Mouse (Mus musculus): ENCODE measurements around the gene Xrra1.

Gene Xrra1

DNA sequence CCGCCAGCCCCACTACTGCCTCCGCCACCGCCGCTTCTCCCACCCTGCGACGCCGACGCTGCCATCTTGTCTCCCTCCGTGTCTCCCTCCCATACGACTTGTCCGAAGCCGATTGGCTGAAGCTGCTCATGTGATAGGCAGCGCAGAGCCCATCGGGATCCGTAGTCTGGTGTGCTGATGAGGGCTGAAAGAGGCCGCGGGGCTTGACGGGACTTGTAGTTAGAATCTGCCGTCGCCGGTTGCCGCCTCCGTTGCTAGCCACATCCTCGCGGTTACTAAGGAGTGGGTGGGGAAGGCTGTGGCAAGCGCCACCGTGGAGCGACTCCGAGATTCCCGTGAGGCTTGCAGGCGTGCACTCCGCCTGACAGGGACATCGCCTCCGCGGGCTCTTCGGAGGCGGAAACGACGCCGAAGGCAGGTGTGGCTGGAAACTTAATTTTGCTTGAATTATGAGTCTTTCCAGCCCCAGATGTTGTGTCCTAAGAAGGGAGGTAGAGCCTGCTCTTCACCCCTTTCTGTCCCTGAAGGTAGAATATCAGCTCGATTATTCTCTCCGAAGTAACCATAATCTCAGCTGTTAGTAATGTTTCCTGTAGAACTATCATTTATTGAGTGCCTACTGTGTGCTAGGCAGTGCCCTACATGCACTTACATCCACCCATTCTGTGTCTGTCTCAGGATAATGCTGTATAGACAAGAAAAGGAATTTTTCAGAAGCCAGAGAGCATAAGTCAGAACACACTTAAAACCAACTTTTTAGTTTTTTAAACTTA lies at the start of gene Xrra1:
Xrra1 (plus strand) TSS at position 304 of the 773 bp plus-strand sequence.
- peak; percentile 97 for DNase-seq (ENCODE audit: low spot score in 2 of 2)

- no peak for DNase-seq (ENCODE audit: low spot score in 2 of 2)
Observed at GRCm38 (mm10) chr7:99810814-99811213, 48.1 kb upstream of the Xrra1 start.

DNA sequence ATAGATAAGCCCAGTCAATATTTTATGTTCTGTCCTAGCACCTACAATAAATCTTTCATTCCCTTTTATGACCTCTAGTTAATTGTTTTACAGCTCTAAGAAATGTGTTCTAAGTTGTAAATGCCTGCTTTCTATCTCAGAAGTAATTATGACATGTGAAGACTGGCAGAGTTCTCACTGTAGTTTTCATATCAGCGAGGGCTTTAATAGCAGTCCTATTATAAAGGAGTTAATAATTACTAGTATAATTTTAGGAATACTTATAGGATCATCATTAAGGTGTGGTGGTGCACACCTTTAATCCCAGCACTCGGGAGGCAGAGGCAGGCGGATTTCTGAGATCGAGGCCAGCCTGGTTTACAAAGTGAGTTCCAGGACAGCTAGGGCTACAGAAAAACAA lies 47.3 kb upstream of the Xrra1 start:
- no peak for DNase-seq (ENCODE audit: low spot score in 2 of 2)

DNA sequence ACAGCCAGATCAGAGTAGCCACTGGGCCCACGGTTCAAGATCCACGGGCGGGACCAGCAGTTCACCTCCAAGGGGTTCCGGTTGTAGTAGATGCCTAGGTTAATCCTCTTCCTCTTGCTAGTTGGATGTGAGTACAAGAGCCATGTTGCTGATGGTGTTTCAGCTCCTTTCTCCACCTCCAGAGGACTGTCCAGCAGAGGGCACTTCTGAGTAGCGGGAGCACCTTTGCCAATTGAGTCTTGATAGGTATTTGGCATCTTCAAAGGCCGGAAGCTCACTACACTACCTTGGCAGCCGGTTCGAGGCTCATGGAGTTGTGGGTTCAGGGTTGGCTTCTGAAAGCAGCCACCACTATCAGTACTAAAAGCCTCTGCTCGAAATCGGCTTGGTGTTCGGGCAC lies 45.5 kb upstream of the Xrra1 start:
- DNase-seq (ENCODE audit: low spot score in 2 of 2) = peak; percentile 20 to 47

DNA sequence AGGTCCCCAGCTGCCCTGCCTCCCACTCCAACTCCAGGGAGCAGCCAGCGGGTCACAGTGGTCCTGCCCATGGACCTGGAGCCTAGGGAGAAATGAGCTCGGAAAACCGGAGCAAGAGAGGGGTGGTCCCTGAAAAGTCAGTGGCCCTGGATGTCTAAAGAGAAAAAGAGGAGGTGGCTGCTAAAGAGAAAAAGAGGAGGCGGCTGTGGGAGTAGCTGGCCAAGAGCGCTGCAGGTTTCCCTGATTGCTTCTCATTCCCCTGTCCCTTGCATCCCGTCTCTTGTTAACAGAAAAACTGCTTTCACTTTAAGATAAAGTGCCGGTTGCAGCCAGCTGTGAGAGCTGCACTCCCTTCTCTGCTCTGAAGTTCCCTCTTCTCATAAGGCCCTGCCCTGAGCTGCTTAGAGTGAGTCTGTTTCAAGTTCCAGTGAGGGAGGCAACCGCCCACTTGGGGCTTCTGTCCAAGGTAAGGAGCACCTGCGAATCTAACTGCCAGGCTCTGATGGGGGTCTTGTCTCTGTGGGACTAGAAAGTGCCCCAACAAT lies 40.7 kb upstream of the Xrra1 start:
- peak; percentile 30 to 37 for DNase-seq (ENCODE audit: low spot score in 2 of 2)

DNA sequence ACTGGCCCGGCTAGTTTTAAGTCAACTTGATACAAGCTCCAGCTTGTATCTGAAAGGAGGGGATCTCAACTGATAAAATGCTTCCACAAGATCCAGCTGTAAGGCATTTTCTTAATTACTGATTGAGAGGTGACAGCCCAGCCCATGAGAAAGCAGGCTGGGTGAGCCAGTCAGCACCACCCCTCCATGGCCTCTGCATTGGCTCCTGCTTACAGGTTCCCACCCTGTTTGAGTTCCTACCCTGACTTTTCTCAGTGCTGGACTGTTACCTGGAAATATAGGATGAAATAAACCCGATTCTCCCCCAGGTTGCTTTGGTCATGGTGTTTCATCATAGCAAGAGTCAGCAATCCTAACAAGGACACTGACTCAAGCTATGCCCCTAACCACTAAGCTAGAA lies 37.0 kb upstream of the Xrra1 start:
- no peak for DNase-seq (ENCODE audit: low spot score in 2 of 2)

GRCm38 (mm10) chr7:99822426-99822825 lies 36.5 kb upstream of the Xrra1 start:
- peak; percentile 32 to 45 for DNase-seq (ENCODE audit: low spot score in 2 of 2)

DNA sequence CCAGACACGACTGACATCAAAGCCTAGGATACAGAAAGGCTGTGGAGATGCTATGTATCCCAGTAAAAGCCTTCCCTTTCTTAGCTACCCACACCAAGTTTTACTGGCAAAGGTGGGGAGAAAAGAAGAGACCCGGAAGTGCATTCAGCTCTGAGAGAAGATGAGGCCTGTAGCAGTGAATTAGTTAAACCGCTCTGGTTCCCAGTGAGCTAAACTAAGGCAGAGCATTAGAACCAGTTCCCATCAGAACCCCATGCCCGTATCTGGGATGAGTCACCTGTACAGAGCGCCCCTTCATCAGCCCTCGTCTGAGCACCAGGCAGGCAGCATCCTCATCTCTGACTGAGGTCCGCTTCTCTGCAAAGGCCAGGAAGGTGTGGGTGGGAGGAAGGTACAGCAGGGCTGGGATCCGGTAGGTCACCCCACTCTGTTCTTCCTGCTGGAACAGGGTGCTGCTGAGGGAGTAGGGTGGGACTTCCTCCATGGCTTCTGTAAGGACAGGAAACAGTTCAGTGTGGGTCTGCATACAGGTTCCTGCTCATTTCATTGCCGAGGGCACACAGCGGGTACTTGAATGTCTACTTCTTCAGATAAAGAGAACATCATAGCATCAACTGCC lies 35.8 kb upstream of the Xrra1 start:
- DNase-seq (ENCODE audit: low spot score in 2 of 2) = no peak

DNA sequence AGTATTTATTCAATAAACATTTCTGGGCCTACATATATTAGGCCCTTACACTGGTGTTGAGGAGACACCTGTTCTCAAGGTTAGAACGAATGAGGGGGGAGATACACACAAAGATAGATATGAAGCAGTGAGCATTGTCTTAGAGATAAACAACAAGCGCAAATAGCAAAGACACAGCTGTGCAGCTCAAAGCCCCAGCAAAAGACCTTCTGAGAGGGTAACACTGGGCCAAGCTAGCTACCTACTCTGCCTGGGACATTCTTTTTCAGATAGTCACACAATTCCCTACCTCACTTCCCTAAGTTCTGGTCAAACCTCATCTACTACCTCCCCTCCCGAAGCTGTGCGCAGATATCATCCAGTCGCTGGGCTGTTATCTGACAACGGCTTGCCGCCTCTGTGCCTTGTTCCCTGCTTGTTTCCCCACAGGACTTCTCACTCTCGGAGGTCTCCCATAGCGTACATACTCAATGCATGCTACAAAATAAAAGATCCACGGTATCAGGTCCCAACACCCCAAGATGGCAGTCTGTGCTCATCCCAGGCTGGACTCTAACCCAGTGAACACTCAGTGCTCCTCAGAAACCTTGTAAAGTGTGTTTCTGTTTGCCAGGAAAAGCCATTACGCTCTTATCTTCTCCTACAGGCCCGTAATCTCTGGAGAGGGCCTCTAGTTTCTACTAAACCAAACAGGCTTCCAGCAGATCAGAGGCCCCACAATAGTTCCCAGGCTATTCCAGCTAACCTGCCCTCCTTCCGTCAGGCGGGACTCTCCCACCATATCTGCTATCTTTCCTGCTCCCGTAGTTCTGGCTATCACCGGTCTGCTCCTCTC lies 34.0 kb upstream of the Xrra1 start:
- DNase-seq (ENCODE audit: low spot score in 2 of 2) = peak in 1 of 2 experiments; percentile 25

DNA sequence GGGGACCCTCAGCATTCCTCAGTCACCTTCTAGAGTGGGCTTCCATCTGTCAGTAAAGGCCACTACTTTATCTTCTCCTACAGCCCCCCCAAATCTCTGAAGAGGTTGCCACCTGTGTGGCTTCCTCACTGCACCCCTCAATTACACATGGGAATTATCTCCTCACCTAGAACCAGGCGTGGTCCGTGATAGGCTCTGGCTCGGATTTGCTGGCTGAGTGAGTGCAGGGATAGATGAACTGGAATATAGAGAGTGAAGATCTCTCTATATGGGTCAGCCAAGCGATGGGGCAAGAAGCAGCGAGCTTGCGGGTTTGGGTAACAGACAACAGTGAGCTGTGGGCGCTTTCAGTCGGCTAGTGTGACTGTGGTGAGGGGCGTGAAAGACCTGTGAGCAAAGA lies 33.4 kb upstream of the Xrra1 start:
- DNase-seq (ENCODE audit: low spot score in 2 of 2) = no peak

DNA sequence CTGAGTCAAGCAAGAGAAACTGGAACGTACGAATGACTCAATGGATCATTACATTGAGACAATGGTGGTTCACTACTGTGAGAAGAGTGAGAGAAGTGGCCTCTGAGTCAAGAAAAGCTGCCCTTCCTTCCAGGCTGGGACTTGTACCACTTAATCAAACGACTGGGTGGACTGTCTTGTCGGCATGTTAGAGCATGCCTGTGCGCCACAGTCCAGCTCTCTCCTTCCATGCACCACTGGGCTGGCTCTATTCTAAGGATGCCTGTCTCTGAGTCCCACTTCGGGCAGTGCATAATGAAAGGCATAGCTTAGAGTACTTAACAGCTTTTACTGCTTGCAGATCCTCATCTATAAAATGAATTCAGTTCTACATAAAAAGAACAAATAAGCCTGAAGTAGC lies 32.8 kb upstream of the Xrra1 start:
- DNase-seq (ENCODE audit: low spot score in 2 of 2) = no peak

DNA sequence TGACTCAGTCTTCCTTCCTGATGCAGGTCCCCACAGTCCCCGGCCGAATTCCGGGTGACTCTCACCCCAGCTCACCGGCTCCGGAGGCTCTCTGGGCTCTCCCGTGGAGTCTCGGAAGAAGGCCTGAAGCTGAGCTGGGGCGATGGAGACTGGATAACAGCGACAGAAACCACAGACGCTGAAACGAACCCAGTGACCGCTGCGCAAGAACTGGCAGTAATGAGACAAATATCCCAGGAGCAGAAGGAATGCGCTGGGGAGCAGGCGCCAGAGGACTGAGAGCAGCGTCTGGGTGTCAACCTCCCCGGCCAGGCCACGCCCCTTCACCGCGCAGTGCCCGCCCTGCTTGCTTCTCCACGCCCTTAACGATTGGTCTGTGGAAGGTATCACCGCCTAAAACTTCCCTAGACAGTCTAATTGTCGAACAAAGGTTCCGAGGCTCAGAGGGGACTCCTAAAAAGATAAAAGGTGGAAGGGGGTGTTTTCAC lies 30.8 kb upstream of the Xrra1 start, which contains the start of gene Neu3:
Neu3 (minus strand) TSS at position 335 of the 488 bp plus-strand sequence.
- peak; percentile 90 to 93 for DNase-seq (ENCODE audit: low spot score in 2 of 2)

DNA sequence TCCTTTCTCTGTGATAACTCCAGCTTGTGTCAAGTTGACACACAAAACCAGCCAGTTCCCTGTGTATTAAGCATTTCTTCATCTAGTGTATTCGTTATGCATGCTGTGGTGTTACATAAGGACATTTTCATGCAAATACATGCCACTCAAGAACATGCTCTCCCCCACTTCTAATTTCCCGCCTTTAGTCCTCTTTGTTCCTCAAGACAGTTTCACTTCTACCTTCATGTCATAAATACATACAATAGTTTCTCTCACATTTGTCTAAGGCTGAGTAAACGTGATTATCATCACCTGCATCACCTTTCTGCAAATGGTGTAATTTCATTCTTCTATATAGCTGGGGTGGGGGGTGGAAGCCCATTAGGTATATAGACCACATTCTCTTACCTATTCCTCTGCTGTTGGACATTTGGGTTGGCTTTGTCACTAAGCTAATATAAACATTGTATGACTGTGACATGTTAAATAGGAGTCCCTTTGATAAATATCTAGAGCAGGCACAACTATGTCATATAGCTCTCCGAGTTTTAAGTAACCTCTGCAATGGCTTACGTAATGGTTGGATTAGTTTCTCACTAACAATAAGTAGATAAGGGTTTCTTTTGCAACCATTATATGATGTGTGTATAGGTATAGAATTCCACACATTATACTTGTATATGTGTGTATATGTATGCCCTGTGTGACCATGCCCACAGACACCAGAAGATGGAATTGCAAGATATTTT lies 25.6 kb upstream of the Xrra1 start:
- peak; percentile 38 to 58 for DNase-seq (ENCODE audit: low spot score in 2 of 2)

DNA sequence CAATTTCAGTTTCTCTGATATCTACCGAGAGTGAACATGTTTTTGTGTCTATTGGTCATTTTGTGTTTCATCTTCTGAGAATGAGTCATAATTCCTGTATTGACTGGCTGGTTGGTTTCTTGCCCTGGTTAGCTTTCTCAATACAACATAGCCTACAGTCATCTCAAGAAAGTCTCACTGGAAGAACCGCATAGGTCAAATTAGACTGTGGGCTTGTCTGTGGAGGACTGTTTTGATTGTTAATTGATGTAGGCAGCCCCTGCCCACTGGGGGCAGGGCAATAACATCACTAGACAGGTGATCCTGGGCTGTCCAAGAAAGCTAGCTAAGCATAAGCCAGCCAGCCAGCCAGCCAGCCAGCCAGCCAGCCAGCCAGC lies 25.1 kb upstream of the Xrra1 start:
- DNase-seq (ENCODE audit: low spot score in 2 of 2) = no peak

GRCm38 (mm10) chr7:99834314-99834853 lies 24.5 kb upstream of the Xrra1 start:
- no peak for DNase-seq (ENCODE audit: low spot score in 2 of 2)

GRCm38 (mm10) chr7:99836781-99837180 lies 22.1 kb upstream of the Xrra1 start:
- no peak for DNase-seq (ENCODE audit: low spot score in 2 of 2)

DNA sequence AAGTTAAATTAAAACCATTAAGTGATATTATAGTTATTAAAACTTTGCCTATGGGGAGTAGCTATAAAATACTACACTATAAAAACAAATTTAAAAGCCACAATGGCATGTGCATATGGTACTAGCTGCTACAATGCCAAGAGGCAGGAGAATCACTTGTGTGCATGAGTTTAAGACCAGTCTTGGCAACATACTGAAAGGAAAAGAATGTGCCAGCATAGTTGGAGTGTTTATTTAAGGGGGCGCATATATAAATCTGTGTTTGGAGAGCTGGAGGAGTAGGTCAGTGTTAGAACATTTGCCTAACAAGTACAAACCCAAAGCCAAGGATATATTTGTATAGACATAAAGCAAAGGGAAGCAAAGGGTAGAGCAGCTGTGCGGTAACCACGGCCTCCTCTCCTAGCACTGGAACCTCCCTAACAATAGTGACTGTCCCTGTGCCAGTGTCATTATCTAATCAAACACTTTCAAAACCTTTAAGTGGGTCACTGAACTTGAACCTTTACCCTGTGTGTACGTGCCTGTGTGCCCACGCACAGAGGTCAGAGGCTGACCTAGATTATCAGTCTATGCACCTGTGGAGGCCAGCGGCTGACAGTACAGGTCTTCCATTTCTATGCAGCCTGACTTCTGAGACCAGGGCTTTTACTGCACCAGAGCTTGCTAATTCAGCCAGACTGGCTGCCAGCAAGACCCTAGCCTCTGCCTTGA lies 21.4 kb upstream of the Xrra1 start:
- DNase-seq (ENCODE audit: low spot score in 2 of 2) = no peak

GRCm38 (mm10) chr7:99838241-99838640 lies 20.7 kb upstream of the Xrra1 start:
- no peak for DNase-seq (ENCODE audit: low spot score in 2 of 2)

DNA sequence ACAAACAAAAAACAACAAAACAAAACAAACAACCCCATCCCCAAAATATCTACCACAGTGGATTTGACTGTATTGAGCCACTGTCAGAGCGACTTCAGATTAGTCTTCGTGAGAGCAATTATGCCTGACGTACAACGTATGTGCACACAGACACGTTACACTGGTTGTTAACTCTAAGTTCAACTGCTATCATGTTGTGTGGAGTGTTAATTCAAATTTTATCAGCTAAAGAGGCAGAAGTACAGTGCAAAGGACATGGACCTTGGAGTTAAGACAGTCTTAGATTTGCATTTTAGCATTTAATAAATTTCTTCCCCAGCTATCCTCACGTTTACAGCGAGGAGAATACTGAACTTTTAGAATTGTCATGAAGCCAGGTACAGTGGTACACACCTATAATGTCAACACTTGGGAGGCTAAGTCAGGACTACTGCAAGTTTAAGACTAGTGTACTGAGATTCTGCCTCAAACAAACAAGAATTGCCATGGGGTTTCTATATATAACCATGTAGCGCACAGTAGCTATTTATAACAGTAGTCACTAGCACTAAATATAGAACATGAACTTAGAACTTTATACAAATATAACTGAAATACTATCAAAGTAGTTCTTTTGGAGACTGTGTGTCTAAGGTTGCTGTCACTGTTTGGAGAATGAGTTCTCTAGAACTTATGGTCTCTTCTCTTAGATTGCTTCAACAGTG lies 13.2 kb upstream of the Xrra1 start:
- DNase-seq (ENCODE audit: low spot score in 2 of 2) = no peak

- DNase-seq (ENCODE audit: low spot score in 2 of 2) = no peak
Observed at GRCm38 (mm10) chr7:99850534-99850933, 8.4 kb upstream of the Xrra1 start.
